Mouse (Mus musculus) layer of hippocampus, postnatal 36 days (tissue): ENCODE results near the gene Mpst. TPM values are rescaled to one million over a fixed set of nuclear protein-coding genes. Genes with fewer than 3 reads are reported as not detected.

Experiments used
- DNase-seq, 2 experiments: peaks; one replicate each; pipeline ENCODE4 v3.0.0; 2022
- total RNA-seq, 2 experiments: library from RNA; stranded (reverse); gene quantifications; 2 replicates each; pipeline ENCODE4 v1.2.3; 2021

The Mpst gene
- total RNA-seq, 2 experiments from 2014 or later, result 24.6 to 30.7 TPM

GRCm38 (mm10) chr15:78405098-78405497, 1.1 kb upstream of the Mpst start:
- DNase-seq, result no peak

GRCm38 (mm10) chr15:78405517-78406211, 552 bp upstream of the Mpst start, which contains the start of gene Tst:
Gene Tst (minus strand): TSS chr15:78405907.
- DNase-seq, result peak; percentile 88 to 90

GRCm38 (mm10) chr15:78409570-78410052, 3.4 kb downstream of the Mpst start:
- DNase-seq, result no peak

- DNase-seq, result no peak
Measured at GRCm38 (mm10) chr15:78413083-78413718, 7.0 kb downstream of the Mpst start.

- DNase-seq, result no peak
Measured at GRCm38 (mm10) chr15:78413719-78414117, 7.5 kb downstream of the Mpst start.

GRCm38 (mm10) chr15:78414157-78414556, 7.9 kb downstream of the Mpst start:
- DNase-seq, result no peak

GRCm38 (mm10) chr15:78416937-78417336, 10.7 kb downstream of the Mpst start:
- DNase-seq, result no peak

GRCm38 (mm10) chr15:78420395-78420794, 14.2 kb downstream of the Mpst start:
- DNase-seq, result no peak

GRCm38 (mm10) chr15:78422046-78422956, 16.1 kb downstream of the Mpst start:
- DNase-seq, result peak; percentile 76 to 80

GRCm38 (mm10) chr15:78424507-78424906, 18.3 kb downstream of the Mpst start:
- no peak for DNase-seq

- DNase-seq, result no peak
Measured at GRCm38 (mm10) chr15:78425230-78425629, 19.0 kb downstream of the Mpst start.

GRCm38 (mm10) chr15:78428391-78429138, 22.3 kb downstream of the Mpst start, which contains the start of gene Kctd17:
Gene Kctd17 (plus strand): TSS chr15:78428564.
- peak; percentile 82 to 85 for DNase-seq

GRCm38 (mm10) chr15:78429139-78429459, 22.9 kb downstream of the Mpst start:
- no peak for DNase-seq

GRCm38 (mm10) chr15:78429871-78430622, 23.8 kb downstream of the Mpst start:
- no peak for DNase-seq

- no peak for DNase-seq
Measured at GRCm38 (mm10) chr15:78430874-78431273, 24.7 kb downstream of the Mpst start.

GRCm38 (mm10) chr15:78431541-78432121, 25.4 kb downstream of the Mpst start:
- DNase-seq, result no peak

GRCm38 (mm10) chr15:78434896-78435520, 28.8 kb downstream of the Mpst start:
- no peak for DNase-seq

GRCm38 (mm10) chr15:78435681-78436080, 29.5 kb downstream of the Mpst start:
- DNase-seq, result no peak

GRCm38 (mm10) chr15:78436380-78437192, 30.4 kb downstream of the Mpst start:
- DNase-seq, result peak; percentile 87 to 89
